Mouse (Mus musculus): Measurements from ENCODE around the gene Txnrd2.

DNA sequence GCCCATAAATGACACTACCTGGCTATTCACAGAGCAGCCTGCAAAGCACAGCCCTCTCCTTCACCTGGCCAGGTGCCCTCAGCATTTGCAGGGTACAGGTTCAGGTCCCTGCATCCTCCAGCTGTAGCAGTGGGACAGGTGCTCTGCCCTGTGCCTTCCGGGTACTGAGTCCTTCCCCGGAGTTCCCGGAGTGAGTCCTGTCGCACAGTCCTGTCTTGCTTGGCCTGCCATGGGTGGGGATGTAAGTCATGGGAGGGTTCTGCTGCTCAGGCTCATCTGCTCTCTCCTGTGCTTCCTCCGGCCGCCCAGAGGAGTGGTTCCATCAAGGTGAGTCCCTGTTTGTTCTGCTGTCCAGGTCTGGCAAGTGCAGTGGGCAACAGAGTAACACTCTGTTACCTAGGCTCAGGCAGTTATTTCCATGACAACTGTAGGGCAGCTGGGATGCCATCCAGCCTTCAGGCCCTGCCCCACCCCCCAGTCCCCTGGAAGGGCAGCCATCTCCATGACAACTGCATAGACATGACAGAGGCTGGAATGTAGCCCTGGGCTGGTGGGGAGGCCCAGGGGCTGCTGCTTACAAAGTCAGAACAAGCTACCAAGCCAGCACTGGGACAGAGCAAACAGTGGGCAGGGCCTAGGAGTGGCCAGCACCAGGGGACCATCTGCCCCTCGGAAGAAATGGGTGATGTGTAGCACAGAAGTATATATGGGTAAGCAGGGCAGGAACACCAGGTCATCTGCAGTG lies 25.5 kb upstream of the Txnrd2 start:
- TF ChIP-seq CTCF (IDR thresholded peaks at IDR 0.05; ENCODE audit: control insufficient read depth, insufficient read depth, insufficient replicate concordance, low read depth, low read length) (no peak), POLR2A (IDR thresholded peaks at IDR 0.05; ENCODE audit: control insufficient read depth, low read depth, low read length) (no peak)

Measured in testis, adult 2 months (tissue).